Comparison of ENCODE assay signal across 14 mouse cellular contexts in the genomic region with DNA sequence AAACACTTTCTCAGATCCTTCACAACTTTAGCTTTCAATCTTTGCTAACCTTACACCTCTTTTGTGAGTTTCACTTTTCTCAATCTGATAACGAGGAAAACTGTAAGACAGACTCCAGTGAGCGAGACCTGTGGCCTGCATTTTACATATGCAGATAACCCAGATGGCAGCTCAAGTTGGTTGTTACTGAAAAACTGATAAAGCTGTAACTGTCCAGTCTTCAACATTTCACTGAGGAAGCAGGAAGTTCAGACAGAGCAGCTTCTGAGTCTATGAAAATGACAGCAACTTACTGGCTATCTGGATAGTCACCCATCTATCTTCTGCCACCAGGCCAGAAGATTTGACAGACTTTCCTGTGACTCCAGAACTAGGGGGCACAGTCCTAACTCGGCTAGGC. TPM values are rescaled to one million over a fixed set of nuclear protein-coding genes. Genes with fewer than 3 reads are reported as not detected.
"Had no signal": no experiment of that assay in that cellular context is flagged by ENCODE, and none has a peak within 500 bp of the region (broad histone marks: within the 10 kb centered on the region; RNA-seq: fewer than 3 reads in every experiment).

No protein-coding gene starts in this region.

- DNase-seq: kidney, adult 8-10 months; kidney, postnatal 36 days; left cerebral cortex, postnatal 4 days; lung, adult 18-20 months; retina, postnatal 1 day; right cerebral cortex, postnatal 14 days; thymus, postnatal 36 days had no signal

- H3K4me2 ChIP-seq: limb, embryonic 13.5 days; midbrain, embryonic 12.5 days; neural tube, embryonic 13.5 days had no signal

- ATAC-seq: intestine, postnatal 0 days; midbrain, embryonic 16.5 days had no signal

- H3K27ac ChIP-seq: layer of hippocampus, adult 2 months; limb, embryonic 13.5 days; midbrain, embryonic 12.5 days; neural tube, embryonic 13.5 days had no signal

- H3K27me3 ChIP-seq: neural tube, embryonic 13.5 days had no signal

- H3K9ac ChIP-seq: limb, embryonic 13.5 days; midbrain, embryonic 12.5 days; neural tube, embryonic 13.5 days had no signal

- H3K9me3 ChIP-seq: limb, embryonic 13.5 days; midbrain, embryonic 12.5 days; neural tube, embryonic 13.5 days had no signal

- H3K4me3 ChIP-seq: layer of hippocampus, adult 2 months; limb, embryonic 13.5 days; midbrain, embryonic 12.5 days; neural tube, embryonic 13.5 days had no signal

RNA-seq across cellular contexts. Expression of a gene that starts 28.9 kb away (rescaled TPM):
- total RNA-seq: layer of hippocampus, adult 2 months; layer of hippocampus, postnatal 10 days had no signal
